Mouse (Mus musculus) CH12.LX (cell line): ENCODE data around the gene Gabrg2.

Experiments
- CTCF ChIP-seq, 2 experiments: IDR thresholded peaks in 1 of 2; conservative IDR thresholded peaks in 1 of 2; 2 replicates each; pipeline ENCODE4 v1.5.1; 2011 to 2012; ENCODE audit warnings: low read depth in 2 of 2, low read length in 2 of 2, improper control_type of control experiment in 1 of 2, inconsistent platforms in 1 of 2, mild to moderate bottlenecking in 1 of 2, moderate library complexity in 1 of 2
- NELFE ChIP-seq: IDR thresholded peaks from 2 replicates; pipeline ENCODE4 v1.6.1; 2011; ENCODE audit warnings: low read depth, low read length, improper control_type of control experiment
- POLR2A ChIP-seq: IDR thresholded peaks from 2 replicates; pipeline ENCODE4 v1.6.1; 2011; ENCODE audit warnings: low read depth, mild to moderate bottlenecking, improper control_type of control experiment, low read length
- RCOR1 ChIP-seq: conservative IDR thresholded peaks from 2 replicates; pipeline ENCODE4 v1.6.1; 2012; ENCODE audit warnings: low read depth, mild to moderate bottlenecking, inconsistent platforms, low read length, improper control_type of control experiment

- no peak for TF ChIP-seq RCOR1
- TF ChIP-seq POLR2A: no peak
- no peak for TF ChIP-seq NELFE
- TF ChIP-seq CTCF (conservative IDR thresholded peaks at IDR 0.05 in 1 of 2, IDR thresholded peaks at IDR 0.05 in 1 of 2; ENCODE audit: low read depth in 2 of 2, low read length in 2 of 2): no peak
Observed at GRCm38 (mm10) chr11:41951898-41952297, 48.8 kb downstream of the Gabrg2 start.
